Mouse (Mus musculus) lung, adult 2 months (tissue): ENCODE measurements around the gene Ptprz1.

Source experiments
- CTCF ChIP-seq: fragments of 200-500 bp; IDR thresholded peaks from 2 replicates; pipeline ENCODE4 v1.5.1; 2011; ENCODE audit warnings: mild to moderate bottlenecking, low read length, control low read depth; ENCODE audit not compliant: insufficient read depth
- POLR2A ChIP-seq: fragments of 200-500 bp; IDR thresholded peaks from 2 replicates; pipeline ENCODE4 v1.6.1; 2011; ENCODE audit warnings: low read depth, mild to moderate bottlenecking, control low read depth, low read length, borderline replicate concordance; ENCODE audit errors: extremely low read depth

- TF ChIP-seq CTCF (no peak), POLR2A (no peak)
Measured at GRCm38 (mm10) chr6:22932768-22933265, 57.5 kb downstream of the Ptprz1 start.
